Mouse (Mus musculus) adrenal gland, postnatal 10 days (tissue): ENCODE results near the gene Zmym4. TPM values are rescaled to one million over a fixed set of nuclear protein-coding genes. Genes with fewer than 3 reads are reported as not detected.
"Not testable (repeated sequence)": the region's sequence is repeated elsewhere in the genome, so short reads cannot be mapped to it uniquely, and the experiment has no call there.

Experiments used
- DNase-seq: peaks from one replicate; pipeline ENCODE4 v3.0.0; 2021; ENCODE audit warnings: mixed read lengths
- long read RNA-seq, 2 experiments: library from polyadenylated mRNA; stranded (forward); transcript quantifications; one replicate each; pipeline ENCODE4 v2.0.0; 2021
- total RNA-seq, 2 experiments: library from RNA; stranded (reverse); gene quantifications; 2 replicates each; pipeline ENCODE4 v1.2.3; 2021

The Zmym4 gene
- 10 to 100 TPM; 33.1 to 47.3 TPM for total RNA-seq
- long read RNA-seq, experiment 1, partial matches to known transcripts, result 4 of 6 reads
- long read RNA-seq, experiment 1, other reads (novel, unspliced or antisense), result 2 of 6 reads
- long read RNA-seq, experiment 2, partial matches to known transcripts, result 1 of 4 reads
- long read RNA-seq, experiment 2, other reads (novel, unspliced or antisense), result 3 of 4 reads

- peak; percentile 93 for DNase-seq
These were observed at the start of gene Zmym4 for GRCm38 (mm10) chr4:126967864-126968821. TSS of gene Zmym4 (minus strand) at chr4:126968135.

GRCm38 (mm10) chr4:127016366-127016765 lies 48.4 kb upstream of the Zmym4 start:
- no peak for DNase-seq

GRCm38 (mm10) chr4:127015294-127015993 lies 47.5 kb upstream of the Zmym4 start:
- DNase-seq, result peak; percentile 88

- DNase-seq, result peak; percentile 76
These were observed 37.4 kb upstream of the Zmym4 start for GRCm38 (mm10) chr4:127005113-127005936.

- DNase-seq, result no peak
These were observed 36.4 kb upstream of the Zmym4 start for GRCm38 (mm10) chr4:127004384-127004783.

GRCm38 (mm10) chr4:127000601-127001105 lies 32.7 kb upstream of the Zmym4 start:
- DNase-seq, result peak; percentile 31

- not testable (repeated sequence) for DNase-seq
These were observed 31.4 kb upstream of the Zmym4 start for GRCm38 (mm10) chr4:126999372-126999771.

- DNase-seq, result peak; percentile 24
These were observed 24.4 kb upstream of the Zmym4 start for GRCm38 (mm10) chr4:126992356-126992755.

GRCm38 (mm10) chr4:126990553-126990952 lies 22.6 kb upstream of the Zmym4 start:
- no peak for DNase-seq

GRCm38 (mm10) chr4:126988503-126988902 lies 20.6 kb upstream of the Zmym4 start:
- DNase-seq, result peak; percentile 10

GRCm38 (mm10) chr4:126986768-126987167 lies 18.8 kb upstream of the Zmym4 start:
- no peak for DNase-seq

- peak; percentile 37 for DNase-seq
These were observed 16.0 kb upstream of the Zmym4 start for GRCm38 (mm10) chr4:126983736-126984525.

GRCm38 (mm10) chr4:126983321-126983720 lies 15.4 kb upstream of the Zmym4 start:
- DNase-seq, result peak; percentile 29

GRCm38 (mm10) chr4:126978706-126979105 lies 10.8 kb upstream of the Zmym4 start:
- no peak for DNase-seq

- DNase-seq, result peak; percentile 64
These were observed 9.5 kb upstream of the Zmym4 start for GRCm38 (mm10) chr4:126977467-126977866.

- peak; percentile 50 for DNase-seq
These were observed 583 bp downstream of the Zmym4 start for GRCm38 (mm10) chr4:126967241-126967863.

- DNase-seq, result no peak
These were observed 9.3 kb downstream of the Zmym4 start for GRCm38 (mm10) chr4:126958682-126959081.

GRCm38 (mm10) chr4:126958261-126958660 lies 9.7 kb downstream of the Zmym4 start:
- DNase-seq, result no peak

- peak; percentile 27 for DNase-seq
These were observed 10.5 kb downstream of the Zmym4 start for GRCm38 (mm10) chr4:126957434-126957833.

GRCm38 (mm10) chr4:126950801-126951200 lies 17.1 kb downstream of the Zmym4 start:
- DNase-seq, result not testable (repeated sequence)
